Mouse (Mus musculus) cerebellum, postnatal 25 days (tissue): ENCODE results near the gene Cpne2.

Experiments used
- DNase-seq, 2 experiments: peaks; one replicate each; pipeline ENCODE4 v3.0.0; 2021; ENCODE audit warnings: mixed read lengths in 2 of 2

The Cpne2 gene

GRCm38 (mm10) chr8:94532873-94533671 lies at the start of gene Cpne2:
Gene Cpne2 (plus strand): TSS chr8:94532990.
- DNase-seq, result peak; percentile 34 to 57

- peak in 1 of 2 experiments; percentile 2 for DNase-seq
Observed at GRCm38 (mm10) chr8:94485288-94485687, 47.5 kb upstream of the Cpne2 start.

DNA sequence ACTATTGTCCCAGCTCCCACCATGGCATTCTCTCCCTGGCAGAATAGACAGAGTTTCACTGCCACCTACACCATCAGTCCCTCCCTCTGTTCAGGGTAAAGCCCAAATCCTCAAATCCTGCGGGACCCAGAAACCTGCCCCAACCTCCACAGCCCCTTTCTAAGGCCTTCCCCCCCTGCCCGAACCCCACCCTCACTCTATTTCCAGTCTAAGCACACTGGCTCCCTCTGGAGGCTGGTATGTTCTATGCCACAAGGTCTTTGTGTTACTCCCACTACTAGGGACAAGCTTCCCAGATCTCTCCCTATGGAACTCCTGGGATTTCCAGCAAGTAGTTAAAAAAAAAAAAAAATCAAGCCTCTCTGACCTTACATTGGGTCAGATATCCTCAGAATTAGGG lies 46.9 kb upstream of the Cpne2 start:
- peak in 1 of 2 experiments; percentile 39 for DNase-seq

DNA sequence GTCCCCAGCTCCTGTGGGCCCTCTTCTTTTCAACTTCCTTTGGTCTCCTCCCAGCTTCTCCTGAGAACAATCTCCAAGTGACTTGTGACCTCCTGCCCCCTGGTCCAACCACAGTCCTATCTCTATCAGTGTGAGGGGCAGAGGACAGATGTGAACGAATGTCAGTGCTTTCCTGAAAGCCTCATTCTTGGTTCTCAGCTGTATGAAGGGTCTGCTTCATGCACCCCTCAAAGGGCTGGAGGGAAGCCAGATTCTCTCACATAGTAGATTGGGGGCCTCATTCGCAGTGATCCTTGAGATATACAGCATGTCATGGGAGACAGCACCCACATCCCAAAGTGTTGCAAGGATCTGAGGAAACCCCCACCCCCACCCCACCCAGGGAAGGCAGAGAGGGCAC lies 44.8 kb upstream of the Cpne2 start:
- DNase-seq, result no peak

DNA sequence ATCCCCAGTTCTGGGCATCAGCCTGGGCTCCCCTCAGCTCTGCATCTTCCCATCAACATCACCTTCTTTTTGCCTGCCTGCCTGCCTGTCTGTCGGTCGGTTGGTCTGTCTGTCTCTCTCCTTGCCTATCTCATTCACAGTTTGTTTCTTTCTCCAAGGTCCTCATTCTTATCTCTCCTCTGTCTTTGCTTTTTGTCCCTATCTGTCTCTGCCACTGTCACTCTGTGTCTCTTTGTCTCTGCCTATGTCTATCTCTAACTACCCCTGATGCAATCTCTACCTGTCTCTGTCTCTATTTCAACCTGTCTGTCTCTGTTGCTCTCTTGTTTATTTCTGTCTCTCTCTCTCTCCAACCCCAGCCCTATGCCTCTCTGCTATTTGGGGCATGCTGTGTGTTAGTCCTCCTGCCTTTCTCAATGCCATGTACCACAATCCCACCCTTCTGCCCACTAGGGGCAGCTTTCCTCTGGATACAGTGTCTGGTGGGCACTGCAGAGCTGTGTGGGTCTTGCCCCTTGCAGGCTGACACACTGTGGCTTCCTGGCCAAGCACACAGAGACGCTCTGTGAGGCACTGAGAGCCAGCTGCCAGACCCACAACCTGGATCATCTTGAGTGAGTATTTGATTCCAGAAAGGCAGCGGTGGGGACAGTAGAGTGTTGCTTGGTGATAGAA lies 42.8 kb upstream of the Cpne2 start:
- no peak for DNase-seq

DNA sequence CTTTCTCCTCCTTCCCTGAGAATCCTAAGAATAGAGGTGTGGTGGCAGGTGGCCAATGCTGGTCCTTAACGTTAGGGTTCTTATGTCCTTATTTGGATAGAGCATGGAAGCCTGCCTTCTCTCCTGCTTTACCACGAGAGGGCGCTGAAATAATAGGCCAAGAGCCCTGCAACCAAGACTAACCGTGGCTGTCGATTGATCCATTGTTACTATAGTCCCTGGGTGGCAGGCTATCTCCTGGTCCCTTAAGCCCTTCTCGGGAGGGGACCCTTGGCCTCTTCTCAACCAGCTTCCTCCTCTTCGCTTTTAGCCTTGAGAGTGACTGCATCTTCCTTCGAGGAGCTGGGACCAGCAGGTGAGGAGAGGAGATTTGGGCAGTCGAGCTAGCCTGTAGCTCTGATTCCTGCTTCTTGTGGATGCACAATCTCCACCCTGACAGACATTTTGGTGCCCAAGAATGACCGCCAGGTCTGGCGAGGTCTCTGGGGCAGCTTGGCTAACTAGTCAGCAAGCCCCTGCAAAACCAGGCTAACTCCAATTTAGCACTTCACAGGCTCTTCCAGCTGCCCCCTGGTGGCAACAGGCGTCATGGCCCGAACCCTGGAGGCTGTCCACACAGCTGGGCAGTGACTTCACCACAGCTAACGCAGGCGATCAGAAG lies 40.6 kb upstream of the Cpne2 start:
- DNase-seq, result peak; percentile 62 to 76

DNA sequence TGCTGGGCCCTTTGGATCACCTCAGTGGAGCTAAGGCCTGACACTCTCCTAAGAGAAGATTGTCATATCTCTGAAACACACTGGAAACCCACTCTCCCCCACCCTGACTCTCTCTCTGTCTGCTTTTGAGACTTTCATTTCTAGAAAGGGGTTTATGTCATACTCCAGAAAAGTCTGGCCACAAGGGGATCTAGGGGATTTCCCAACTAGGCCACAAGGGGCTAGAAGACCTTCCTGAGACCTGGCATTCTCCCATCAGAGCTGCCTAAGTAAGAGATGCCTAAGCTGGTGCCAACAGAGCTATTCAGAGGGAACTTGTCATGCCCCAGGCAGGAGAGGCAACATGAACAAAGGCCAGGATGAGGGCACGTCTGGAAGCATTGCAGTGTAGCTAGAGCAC lies 39.5 kb upstream of the Cpne2 start:
- no peak for DNase-seq

DNA sequence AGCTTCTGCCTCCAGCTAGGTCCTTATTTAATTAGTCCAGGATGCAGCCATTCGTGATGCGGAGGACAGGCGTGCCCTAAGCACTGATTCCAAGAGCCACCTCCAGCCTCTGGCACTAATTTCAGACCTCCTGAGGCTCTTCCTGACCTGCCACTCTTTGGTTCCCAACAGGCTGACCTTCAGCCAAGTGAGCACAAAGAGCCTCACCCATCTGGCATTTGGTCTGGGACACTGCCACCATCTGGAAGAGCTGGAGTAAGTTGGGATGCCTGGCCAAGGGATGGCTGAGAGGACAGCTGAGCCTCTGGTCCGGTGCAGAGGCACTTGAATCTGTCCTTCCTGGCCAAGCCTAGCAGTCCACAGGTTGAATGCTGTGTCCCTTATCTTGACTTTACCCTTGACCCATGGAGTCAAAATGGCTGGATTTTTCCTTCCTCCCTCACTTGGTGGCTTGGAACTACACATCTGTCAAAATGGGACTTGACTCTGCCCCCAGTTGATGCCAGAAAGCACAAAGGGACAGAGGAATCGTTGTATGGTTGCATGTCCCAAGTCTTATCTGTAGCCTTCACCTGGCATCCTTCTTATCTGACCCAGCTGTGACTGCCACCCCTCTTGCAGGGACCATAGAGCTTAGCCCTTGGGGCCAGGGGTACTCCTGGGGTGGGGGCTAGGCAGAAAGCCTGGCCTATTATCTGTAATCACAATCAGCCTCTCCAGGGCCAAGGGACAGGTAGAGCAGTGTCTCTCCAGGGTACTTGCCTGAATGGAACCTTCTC lies 17.2 kb upstream of the Cpne2 start:
- peak in 1 of 2 experiments; percentile 16 for DNase-seq

- DNase-seq, result no peak
Observed at GRCm38 (mm10) chr8:94516209-94516593, 16.6 kb upstream of the Cpne2 start.

- DNase-seq, result no peak
Observed at GRCm38 (mm10) chr8:94516766-94517165, 16.0 kb upstream of the Cpne2 start.

- DNase-seq, result no peak
Observed at GRCm38 (mm10) chr8:94518331-94518730, 14.5 kb upstream of the Cpne2 start.

GRCm38 (mm10) chr8:94519021-94519420 lies 13.8 kb upstream of the Cpne2 start:
- no peak for DNase-seq

DNA sequence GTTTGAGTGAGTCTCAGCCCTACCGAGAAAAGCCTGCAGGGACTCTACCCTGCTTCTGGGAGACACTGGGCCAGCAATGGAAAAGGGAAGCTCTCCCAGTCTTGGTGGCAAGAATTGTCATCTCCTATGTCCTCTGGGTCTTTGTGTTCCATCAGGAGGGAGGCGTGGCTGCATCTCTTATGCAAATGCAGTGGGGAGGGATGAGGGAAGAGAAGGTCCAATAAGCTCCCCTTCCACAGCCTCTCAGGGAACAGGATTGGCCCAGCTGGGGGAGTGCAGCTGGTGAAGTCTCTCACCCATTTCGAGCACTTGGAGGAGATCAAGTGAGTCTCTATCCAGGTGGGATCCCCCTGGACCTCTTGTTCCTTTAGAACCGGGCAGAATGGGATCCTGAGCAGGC lies 11.3 kb upstream of the Cpne2 start:
- DNase-seq, result no peak

DNA sequence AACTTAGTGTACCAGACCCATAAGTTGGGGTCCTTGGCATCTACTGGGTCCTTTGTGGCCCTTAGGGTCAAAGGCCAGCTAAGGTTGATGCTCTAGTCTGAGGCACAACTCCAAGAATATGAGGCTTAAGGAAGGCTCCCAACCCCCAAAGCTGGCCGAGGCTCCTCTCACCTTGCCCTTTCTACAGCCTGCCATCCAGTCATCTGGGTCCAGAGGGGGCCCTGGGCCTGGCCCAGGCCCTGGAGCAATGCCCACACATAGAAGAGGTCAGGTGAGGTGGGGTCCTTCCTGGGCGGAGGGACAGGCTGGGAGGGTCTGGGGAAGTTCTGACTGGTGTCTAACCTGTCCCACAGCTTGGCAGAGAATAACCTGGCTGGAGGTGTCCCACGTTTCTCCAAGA lies 10.3 kb upstream of the Cpne2 start:
- no peak for DNase-seq

GRCm38 (mm10) chr8:94524554-94524953 lies 8.2 kb upstream of the Cpne2 start:
- no peak for DNase-seq

GRCm38 (mm10) chr8:94527178-94527577 lies 5.6 kb upstream of the Cpne2 start:
- DNase-seq, result no peak

- peak; percentile 52 to 63 for DNase-seq
Observed at GRCm38 (mm10) chr8:94528245-94528644, 4.5 kb upstream of the Cpne2 start.

- no peak for DNase-seq
Observed at GRCm38 (mm10) chr8:94529875-94530274, 2.9 kb upstream of the Cpne2 start.

DNA sequence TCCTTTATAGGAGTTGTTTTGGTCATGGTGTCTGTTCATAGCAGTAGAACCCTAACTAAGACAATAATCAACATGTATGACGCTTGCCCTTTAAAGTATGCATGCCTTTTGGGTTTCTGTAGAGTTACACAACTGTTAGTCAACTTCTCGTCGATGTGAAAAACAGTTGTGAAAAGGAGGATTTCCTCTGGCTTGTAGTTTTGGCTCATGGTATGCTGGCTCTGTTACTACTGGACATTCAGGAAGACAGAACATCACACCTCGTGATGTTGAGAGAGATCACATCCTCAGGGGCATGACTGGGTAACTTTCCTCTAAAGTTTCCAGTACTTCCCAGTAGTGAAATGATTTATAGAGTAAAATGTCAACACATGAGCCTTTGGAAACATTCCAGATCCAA lies 2.1 kb upstream of the Cpne2 start:
- DNase-seq, result no peak

GRCm38 (mm10) chr8:94532000-94532399 lies 790 bp upstream of the Cpne2 start:
- DNase-seq, result no peak

- DNase-seq, result no peak
Observed at GRCm38 (mm10) chr8:94532525-94532872, 291 bp upstream of the Cpne2 start.

DNA sequence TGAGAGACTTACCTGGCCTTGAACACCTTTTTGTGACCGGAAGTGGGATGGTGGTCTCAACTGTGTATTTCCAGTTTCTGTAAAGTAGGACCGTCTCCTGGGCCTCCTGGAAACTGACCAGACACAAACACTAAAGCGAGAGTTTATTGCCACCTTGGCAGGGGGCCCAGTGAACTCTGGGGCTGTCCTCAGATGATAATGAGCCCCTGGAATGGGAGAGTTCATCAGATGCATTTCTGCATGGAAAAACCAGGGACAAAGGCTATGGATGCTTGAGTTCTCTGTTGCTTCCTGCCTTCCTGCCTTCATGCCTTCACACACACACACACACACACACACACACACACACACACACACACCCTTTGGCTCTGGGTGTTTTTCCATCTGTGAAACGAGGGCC lies 1.8 kb downstream of the Cpne2 start:
- no peak for DNase-seq

GRCm38 (mm10) chr8:94535631-94536030 lies 2.8 kb downstream of the Cpne2 start:
- DNase-seq, result peak in 1 of 2 experiments; percentile 20
